Mouse (Mus musculus) lung, postnatal 25 days (tissue): ENCODE measurements around the gene Trim41.
"Not testable (repeated sequence)": the region's sequence is repeated elsewhere in the genome, so short reads cannot be mapped to it uniquely, and the experiment has no call there.

Experiments used
- DNase-seq: peaks from one replicate; pipeline ENCODE4 v3.0.0; 2022; ENCODE audit warnings: low spot score

The Trim41 gene

DNA sequence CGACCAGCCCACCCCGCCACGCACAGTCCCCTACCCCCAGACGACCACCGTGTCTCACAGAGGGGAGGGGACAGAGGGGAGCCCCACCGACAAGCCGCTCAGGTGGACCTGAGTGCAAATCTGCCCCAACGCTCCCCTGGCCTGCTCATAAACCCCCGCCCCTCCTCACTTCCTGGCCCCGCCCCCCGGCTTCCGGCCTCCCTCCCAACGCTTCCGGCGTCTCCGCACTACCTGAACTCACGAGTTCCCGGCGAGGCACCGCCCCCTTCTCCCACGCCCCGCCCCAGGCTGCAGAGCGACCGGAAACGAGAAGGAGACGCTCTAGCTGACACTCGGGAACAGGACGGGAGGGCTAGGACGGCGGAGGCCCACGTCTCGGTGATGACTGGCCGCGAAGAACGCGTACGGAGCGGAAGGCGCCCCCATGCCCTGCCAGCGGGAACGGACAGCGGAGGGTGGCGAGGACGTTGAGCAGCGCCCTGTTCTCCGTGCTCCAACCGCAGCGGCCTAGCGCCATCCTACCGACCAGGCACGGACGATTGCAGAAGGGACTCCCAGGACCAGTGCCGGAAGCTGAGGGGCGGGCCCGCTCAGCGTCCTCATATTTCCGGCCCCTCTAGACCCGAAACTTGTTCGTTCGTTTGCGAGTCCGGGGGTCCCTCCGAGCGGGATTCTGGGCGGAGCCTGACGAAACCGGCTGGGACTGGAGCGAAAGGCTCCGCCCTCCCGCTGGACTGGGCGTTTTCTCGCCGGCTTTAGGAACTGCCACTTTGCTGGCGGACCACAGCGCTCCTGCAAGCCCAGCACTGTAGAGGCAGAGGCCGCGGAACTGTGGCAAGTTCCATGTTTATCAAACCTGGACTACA, at the start of gene Trim41:
TSS of gene Trim41 (minus strand) at position 554 of the 866 bp plus-strand sequence.
- peak; percentile 99 for DNase-seq

DNA sequence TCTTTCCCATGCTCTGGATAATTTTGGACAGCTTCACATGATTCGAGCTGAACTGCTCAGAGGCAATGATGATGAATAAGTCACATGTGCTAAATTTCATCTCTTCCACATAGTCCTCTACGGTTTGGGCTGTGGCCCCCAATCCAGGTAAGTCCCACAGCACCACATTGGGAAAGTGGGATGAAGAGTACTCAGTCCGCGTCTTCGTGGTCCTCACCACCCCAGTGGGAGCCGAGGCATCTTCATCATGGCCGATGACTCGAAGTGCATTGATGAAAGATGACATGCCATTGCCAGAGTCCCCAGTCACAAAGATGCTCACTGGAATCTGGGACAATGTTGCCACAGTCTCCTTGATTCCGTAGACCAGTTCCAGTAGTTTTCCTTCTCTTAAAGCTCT, 49.3 kb upstream of the Trim41 start:
- DNase-seq: no peak

DNA sequence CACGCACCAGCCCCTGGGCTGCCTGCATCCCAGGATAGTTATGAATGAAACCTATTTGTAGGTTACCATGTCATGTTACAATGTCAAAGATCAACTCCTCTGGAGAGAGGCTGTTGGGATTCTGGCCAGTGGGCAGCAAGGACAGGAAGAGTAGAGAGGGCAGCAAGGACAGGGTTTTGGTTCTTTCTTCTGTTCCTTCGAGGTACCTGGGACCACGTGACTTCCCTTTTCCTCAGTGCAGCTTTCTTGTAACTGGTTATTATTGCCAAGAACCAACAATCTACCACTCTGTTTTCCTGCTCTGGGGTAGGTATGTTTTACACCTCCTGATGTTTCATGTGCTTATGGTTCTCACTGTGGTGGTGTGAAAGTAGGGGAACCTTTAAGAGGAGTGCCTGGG, 46.7 kb upstream of the Trim41 start:
- no peak for DNase-seq

DNA sequence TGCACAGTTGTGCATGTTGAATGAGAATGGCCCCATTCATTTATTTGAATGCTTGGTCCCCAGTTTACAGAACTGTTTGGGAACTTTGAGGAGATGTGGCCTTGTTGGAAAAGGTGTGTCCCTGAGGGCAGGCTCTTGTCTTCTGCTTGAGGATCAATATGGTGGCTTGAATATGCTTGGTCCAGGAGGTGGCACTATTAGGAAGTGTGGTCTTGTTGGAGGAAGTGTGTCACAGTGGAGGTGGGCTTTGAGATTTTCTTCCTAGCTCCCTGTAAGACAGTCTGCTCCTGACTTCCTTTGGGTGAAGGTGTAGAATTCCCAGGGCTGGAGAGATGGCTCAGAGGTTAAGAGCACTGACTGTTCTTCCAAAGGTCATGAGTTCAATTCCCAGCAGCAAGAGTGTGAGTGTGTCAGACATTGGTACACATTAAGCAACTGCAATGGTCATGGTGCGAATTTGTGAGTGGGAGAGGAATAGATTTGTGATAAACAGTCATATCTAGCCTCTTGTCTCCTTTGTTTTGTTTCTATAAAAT, 45.7 kb upstream of the Trim41 start:
- no peak for DNase-seq

DNA sequence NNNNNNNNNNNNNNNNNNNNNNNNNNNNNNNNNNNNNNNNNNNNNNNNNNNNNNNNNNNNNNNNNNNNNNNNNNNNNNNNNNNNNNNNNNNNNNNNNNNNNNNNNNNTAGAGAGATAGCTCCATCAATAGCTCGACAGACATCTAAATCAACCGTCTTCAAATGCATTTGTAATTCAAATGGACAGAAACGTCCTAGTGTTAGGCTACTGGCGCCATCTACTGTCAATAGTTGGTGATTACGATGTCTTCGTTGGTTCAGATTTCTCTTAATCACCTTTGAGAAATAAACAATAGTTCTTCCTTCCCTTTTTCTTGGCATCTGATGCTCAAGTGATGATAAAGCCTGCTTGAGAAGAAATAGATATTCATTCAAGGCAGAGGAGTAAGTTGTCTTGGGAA, 41.9 kb upstream of the Trim41 start:
- peak; percentile 74 for DNase-seq

- peak; percentile 91 for DNase-seq
Measured at GRCm38 (mm10) chr11:48853474-48854180, 36.5 kb upstream of the Trim41 start.

DNA sequence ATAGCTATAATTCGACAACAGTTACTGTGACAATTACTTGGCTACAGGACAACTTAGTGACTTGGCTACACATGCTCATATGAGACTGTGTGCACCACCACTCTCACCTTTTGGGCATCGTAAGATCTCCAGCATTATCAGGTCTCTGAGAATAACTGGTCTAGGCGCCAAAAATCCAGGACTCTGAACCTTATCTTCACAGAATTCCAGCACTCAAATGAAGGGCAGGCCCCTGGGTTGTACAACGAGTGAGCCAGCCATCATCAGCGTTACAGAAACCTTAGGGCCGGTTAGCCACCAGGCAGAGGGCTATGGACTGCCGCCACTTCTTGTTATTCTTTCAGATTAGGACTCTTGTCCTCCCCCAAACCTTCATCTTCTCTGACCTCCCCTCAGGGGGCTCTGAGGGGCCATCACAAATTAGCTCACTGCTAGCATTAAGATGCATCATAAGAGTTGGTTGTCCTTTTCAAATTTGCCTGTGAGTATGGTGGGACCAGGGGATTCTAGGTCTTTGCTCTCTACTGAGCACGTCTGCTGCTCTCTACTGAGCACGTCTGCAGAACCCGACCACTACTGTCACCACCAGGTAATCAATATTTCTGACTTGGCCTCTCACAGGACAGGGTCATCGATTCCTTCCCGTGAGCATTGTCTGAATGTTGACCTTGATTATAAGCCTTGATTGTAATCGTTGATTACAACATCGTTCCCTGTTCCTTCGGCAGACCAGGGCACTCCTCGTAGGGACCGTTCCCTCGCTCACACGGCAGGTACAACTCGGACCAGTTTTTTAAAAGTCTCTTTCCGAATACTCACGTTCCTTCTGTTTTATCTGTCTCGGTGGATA, 35.7 kb upstream of the Trim41 start:
- DNase-seq: no peak

GRCm38 (mm10) chr11:48852190-48852589, 35.0 kb upstream of the Trim41 start:
- no peak for DNase-seq

DNA sequence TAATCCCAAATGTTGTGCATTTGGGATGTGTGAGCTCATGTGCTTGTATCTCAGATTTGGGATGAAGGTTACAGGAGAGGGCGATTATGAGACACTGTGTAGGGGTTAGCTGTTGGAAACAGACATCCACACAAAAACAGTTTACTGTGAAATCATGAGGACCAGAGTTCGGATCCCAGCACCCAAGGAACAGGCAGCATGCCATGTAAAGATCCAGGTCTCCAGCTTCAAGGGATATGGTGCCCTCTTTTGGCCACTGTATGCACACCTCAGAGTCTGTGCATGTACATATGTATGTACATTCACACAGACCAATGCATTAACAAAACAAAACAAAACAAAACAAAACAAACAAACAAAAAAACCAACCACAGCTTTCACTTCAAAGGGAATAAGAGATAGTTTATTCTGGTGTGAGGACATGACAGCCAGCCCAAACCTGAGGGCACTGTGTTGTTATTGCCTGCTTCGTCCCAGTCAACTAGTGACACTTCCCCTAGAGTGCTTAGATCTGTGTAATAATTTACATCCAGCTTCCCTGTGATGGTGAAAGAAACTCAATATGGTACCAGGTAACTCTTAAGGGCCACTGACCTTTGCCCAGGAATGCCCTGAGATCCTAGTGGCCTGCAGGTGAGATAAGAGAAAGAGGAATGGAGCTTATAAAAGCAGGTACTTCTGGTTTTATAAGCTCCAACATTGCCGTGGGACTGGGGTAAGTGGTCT, 34.3 kb upstream of the Trim41 start:
- no peak for DNase-seq

GRCm38 (mm10) chr11:48850240-48850639, 33.1 kb upstream of the Trim41 start:
- no peak for DNase-seq

DNA sequence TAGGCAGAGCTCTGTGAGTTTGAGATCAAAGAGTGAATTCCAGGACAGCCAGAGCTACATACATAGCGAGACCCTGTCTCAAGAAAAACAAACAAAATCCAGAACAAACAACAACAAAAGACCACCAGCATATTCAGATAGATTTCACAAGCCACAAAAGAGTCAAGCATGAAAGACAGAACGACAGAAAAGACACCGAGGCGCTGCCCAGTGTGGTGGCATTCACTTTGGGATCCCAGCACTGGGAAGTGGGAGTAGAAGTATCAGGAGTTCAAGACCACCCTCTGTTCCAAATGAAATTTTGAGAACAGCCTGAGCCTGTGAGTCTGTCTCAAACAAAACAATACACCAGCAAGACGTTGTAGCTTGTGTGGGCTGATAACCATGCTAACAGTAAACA, 29.7 kb upstream of the Trim41 start:
- no peak for DNase-seq

- not testable (repeated sequence) for DNase-seq
Measured at GRCm38 (mm10) chr11:48846362-48846761, 29.2 kb upstream of the Trim41 start.

- DNase-seq: no peak
Measured at GRCm38 (mm10) chr11:48845244-48845815, 28.2 kb upstream of the Trim41 start.

- DNase-seq: no peak
Measured at GRCm38 (mm10) chr11:48844309-48844708, 27.2 kb upstream of the Trim41 start.

GRCm38 (mm10) chr11:48843202-48843601, 26.0 kb upstream of the Trim41 start:
- DNase-seq: no peak

DNA sequence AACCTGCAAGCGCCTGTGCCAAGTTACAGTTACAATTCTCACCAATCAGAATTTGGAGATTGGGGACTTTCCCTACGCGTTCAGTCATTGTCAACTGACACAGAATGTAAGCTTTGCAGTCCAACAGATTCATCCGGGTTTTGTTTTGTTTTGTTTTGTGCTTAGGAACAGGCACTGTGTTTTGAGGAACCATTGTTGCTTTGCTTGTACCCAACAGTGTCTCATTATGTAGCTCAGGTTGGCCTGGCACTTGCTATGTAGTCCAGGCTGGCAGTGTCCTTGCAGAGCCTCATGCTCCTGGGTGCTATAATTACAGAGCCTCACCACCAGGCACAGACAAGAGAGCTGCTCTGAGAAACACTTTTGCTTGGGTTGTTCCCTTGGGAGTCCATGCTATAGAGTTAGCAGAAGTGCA, 25.2 kb upstream of the Trim41 start:
- no peak for DNase-seq

GRCm38 (mm10) chr11:48841213-48841612, 24.1 kb upstream of the Trim41 start:
- no peak for DNase-seq

GRCm38 (mm10) chr11:48840805-48841204, 23.7 kb upstream of the Trim41 start:
- no peak for DNase-seq

GRCm38 (mm10) chr11:48838879-48839680, 21.9 kb upstream of the Trim41 start:
- DNase-seq: no peak

GRCm38 (mm10) chr11:48838181-48838797, 21.1 kb upstream of the Trim41 start:
- DNase-seq: no peak
